Mouse (Mus musculus) skeletal muscle tissue, adult 2 months (tissue): ENCODE results near the gene Eml2.

Source experiments
- DNase-seq: peaks from one replicate; pipeline ENCODE4 v3.0.0-alpha.2; 2012; ENCODE audit warnings: low read depth, low spot score

The Eml2 gene

GRCm38 (mm10) chr7:19202065-19202850 lies 26.0 kb downstream of the Eml2 start:
- no peak for DNase-seq

GRCm38 (mm10) chr7:19208201-19208910 lies 32.1 kb downstream of the Eml2 start:
- DNase-seq, result no peak

GRCm38 (mm10) chr7:19208944-19209472 lies 32.8 kb downstream of the Eml2 start:
- DNase-seq, result no peak

GRCm38 (mm10) chr7:19209494-19209893 lies 33.3 kb downstream of the Eml2 start:
- no peak for DNase-seq

GRCm38 (mm10) chr7:19210010-19210409 lies 33.8 kb downstream of the Eml2 start:
- DNase-seq, result no peak

GRCm38 (mm10) chr7:19211041-19211675 lies 34.9 kb downstream of the Eml2 start:
- no peak for DNase-seq

- DNase-seq, result no peak
Measured at GRCm38 (mm10) chr7:19211996-19212755, 36.0 kb downstream of the Eml2 start, which contains the start of gene Gpr4. Gpr4 (plus strand) TSS chr7:19212538.

GRCm38 (mm10) chr7:19213385-19213784 lies 37.2 kb downstream of the Eml2 start:
- no peak for DNase-seq

- DNase-seq, result no peak
Measured at GRCm38 (mm10) chr7:19214369-19214768, 38.1 kb downstream of the Eml2 start.

GRCm38 (mm10) chr7:19214940-19215339 lies 38.7 kb downstream of the Eml2 start:
- DNase-seq, result no peak

- DNase-seq, result no peak
Measured at GRCm38 (mm10) chr7:19217492-19217891, 41.3 kb downstream of the Eml2 start.

GRCm38 (mm10) chr7:19217944-19218343 lies 41.7 kb downstream of the Eml2 start:
- DNase-seq, result no peak

GRCm38 (mm10) chr7:19220061-19220460 lies 43.8 kb downstream of the Eml2 start:
- no peak for DNase-seq

GRCm38 (mm10) chr7:19222189-19222588 lies 46.0 kb downstream of the Eml2 start:
- DNase-seq, result no peak

GRCm38 (mm10) chr7:19222875-19223274 lies 46.7 kb downstream of the Eml2 start:
- no peak for DNase-seq

GRCm38 (mm10) chr7:19224933-19225332 lies 48.7 kb downstream of the Eml2 start:
- no peak for DNase-seq

GRCm38 (mm10) chr7:19226817-19227797 lies 50.9 kb downstream of the Eml2 start:
- peak; percentile 37 for DNase-seq

GRCm38 (mm10) chr7:19227883-19228792 lies 51.9 kb downstream of the Eml2 start, which contains the start of gene Opa3:
Opa3 (plus strand) TSS chr7:19228334.
- DNase-seq, result peak; percentile 100

- DNase-seq, result no peak
Measured at GRCm38 (mm10) chr7:19228793-19229148, 52.5 kb downstream of the Eml2 start.
